Mouse (Mus musculus): ENCODE data around the gene Slc10a1. TPM values are rescaled to one million over a fixed set of nuclear protein-coding genes. Genes with fewer than 3 reads are reported as not detected.
A peak's percentile ranks its signal among the peaks of the same experiment; 100 is the strongest.

Slc10a1 gene
- total and polyA plus RNA-seq, 2 experiments from 2014 or later: not detected

DNA sequence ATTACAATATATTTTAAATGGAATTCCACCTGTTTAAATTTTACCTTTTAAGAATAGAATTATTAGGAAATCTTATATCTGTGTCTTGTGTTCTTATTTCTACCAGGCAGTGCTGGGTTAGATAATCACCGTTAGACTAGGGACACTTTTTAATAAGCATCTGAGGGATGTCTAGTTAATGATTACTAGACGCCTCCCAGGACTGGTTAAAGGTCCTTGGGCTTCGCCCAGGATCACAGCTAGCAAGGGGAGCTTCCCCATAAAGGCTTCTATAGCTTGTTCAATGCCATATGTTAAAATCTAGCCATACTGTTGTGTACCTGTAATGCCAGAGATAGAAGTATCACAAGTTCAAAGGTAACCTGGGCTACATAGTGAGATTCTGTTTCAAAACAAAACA, 39.6 kb downstream of the Slc10a1 start:
- no peak overlapping the region for H3K9ac ChIP-seq
- 90% methylated on average over 3 of the region's 3 CpGs for WGBS

GRCm38 (mm10) chr12:80927518-80927917, 41.0 kb downstream of the Slc10a1 start:
- Histone ChIP-seq H3K36me3 (ENCODE audit: insufficient read depth) (no peaks in the 10 kb centered on the region), H3K27ac (ENCODE audit: low read depth, low read length) (no peak overlapping the region), H3K9ac (no peak overlapping the region), H3K4me1 (ENCODE audit: insufficient read depth) (no peaks in the 10 kb centered on the region), H3K27me3 (ENCODE audit: insufficient read depth, low read length) (no peaks in the 10 kb centered on the region), H3K4me3 (ENCODE audit: low read depth, low read length) (no peak overlapping the region), H3K4me2 (ENCODE audit: low read depth) (no peak overlapping the region), H3K9me3 (ENCODE audit: low read length) (no peaks in the 10 kb centered on the region)
- DNase-seq (no peak), ATAC-seq (no peak)
- no peak for TF ChIP-seq CTCF (IDR thresholded peaks at IDR 0.05; ENCODE audit: low read depth)
- 76% methylated on average over 1 of the region's 1 CpGs for WGBS

More for the DNA sequence above, 39.6 kb downstream of the Slc10a1 start:
- no peak for TF ChIP-seq CTCF (IDR thresholded peaks at IDR 0.05; ENCODE audit: low read depth)
- no peak overlapping the region for H3K4me3 ChIP-seq (ENCODE audit: low read depth, low read length)
- no peak overlapping the region for H3K4me2 ChIP-seq (ENCODE audit: low read depth)
- ATAC-seq (no peak), DNase-seq (no peak)
- H3K27ac ChIP-seq (ENCODE audit: low read depth, low read length): no peak overlapping the region
- no peaks in the 10 kb centered on the region for H3K36me3 ChIP-seq (ENCODE audit: insufficient read depth)
- H3K9me3 ChIP-seq (ENCODE audit: low read length): no peaks in the 10 kb centered on the region
- no peaks in the 10 kb centered on the region for H3K27me3 ChIP-seq (ENCODE audit: insufficient read depth, low read length)
- no peaks in the 10 kb centered on the region for H3K4me1 ChIP-seq (ENCODE audit: insufficient read depth)

DNA sequence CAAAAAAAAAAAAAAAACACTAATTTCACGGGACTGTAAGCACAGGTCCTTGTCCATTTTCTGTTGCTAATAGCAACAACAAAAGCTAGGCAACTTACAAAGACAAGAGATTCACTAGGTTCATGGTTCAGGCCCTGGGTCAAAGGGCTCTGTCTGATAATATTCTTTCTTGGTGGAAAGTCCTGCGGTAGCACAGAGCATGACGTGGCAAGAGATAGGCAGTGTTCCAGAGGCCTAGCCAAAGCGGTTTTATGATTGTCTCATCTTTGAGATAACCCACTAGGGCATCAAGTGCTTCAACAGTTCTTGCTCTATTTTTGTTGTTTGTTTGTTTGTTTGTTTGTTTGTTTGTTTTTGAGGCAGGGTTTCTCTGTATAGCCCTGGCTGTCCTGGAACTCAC, 42.0 kb downstream of the Slc10a1 start:
- ATAC-seq: no peak
- Histone ChIP-seq H3K27ac (ENCODE audit: low read depth, low read length) (no peak overlapping the region), H3K9ac (no peak overlapping the region), H3K4me1 (ENCODE audit: insufficient read depth) (no peaks in the 10 kb centered on the region), H3K27me3 (ENCODE audit: insufficient read depth, low read length) (no peaks in the 10 kb centered on the region), H3K9me3 (ENCODE audit: low read length) (no peaks in the 10 kb centered on the region), H3K36me3 (ENCODE audit: insufficient read depth) (no peaks in the 10 kb centered on the region), H3K4me3 (ENCODE audit: low read depth, low read length) (no peak overlapping the region), H3K4me2 (ENCODE audit: low read depth) (no peak overlapping the region)
- WGBS: 87% methylated on average over 4 of the region's 4 CpGs
- no peak for TF ChIP-seq CTCF (IDR thresholded peaks at IDR 0.05; ENCODE audit: low read depth)
- DNase-seq: no peak

DNA sequence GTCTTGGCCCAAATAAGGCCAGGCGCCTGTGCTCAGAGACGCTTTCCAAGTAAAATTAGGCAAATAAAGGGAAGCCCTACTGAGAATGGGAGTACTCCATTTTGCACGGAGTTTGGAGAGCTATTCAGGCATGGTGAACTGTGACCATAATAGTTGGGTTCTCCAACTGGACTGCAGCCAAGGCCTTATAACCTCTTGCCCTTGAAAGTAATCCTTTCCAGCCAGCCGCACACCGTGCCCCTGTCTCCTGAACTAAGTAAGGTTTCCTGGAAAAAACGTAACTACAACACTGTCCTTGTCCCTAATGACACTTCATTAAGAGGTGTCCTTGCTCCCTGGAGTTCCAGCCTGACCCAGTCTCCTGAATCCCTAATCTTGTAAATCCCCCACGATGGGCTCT, 42.6 kb downstream of the Slc10a1 start:
- Histone ChIP-seq H3K27ac (ENCODE audit: low read depth, low read length) (no peak overlapping the region), H3K27me3 (ENCODE audit: insufficient read depth, low read length) (no peaks in the 10 kb centered on the region), H3K4me2 (ENCODE audit: low read depth) (no peak overlapping the region), H3K9me3 (ENCODE audit: low read length) (no peaks in the 10 kb centered on the region), H3K4me3 (ENCODE audit: low read depth, low read length) (no peak overlapping the region), H3K9ac (no peak overlapping the region), H3K4me1 (ENCODE audit: insufficient read depth) (no peaks in the 10 kb centered on the region), H3K36me3 (ENCODE audit: insufficient read depth) (no peaks in the 10 kb centered on the region)
- ATAC-seq (no peak), DNase-seq (no peak)
- 31% methylated on average over 7 of the region's 7 CpGs for WGBS
- no peak for TF ChIP-seq CTCF (IDR thresholded peaks at IDR 0.05; ENCODE audit: low read depth)

GRCm38 (mm10) chr12:80924205-80924604, 44.3 kb downstream of the Slc10a1 start:
- Histone ChIP-seq H3K4me2 (ENCODE audit: low read depth) (no peak overlapping the region), H3K27ac (ENCODE audit: low read depth, low read length) (no peak overlapping the region), H3K36me3 (ENCODE audit: insufficient read depth) (no peaks in the 10 kb centered on the region), H3K4me1 (ENCODE audit: insufficient read depth) (no peaks in the 10 kb centered on the region), H3K4me3 (ENCODE audit: low read depth, low read length) (no peak overlapping the region), H3K9me3 (ENCODE audit: low read length) (no peaks in the 10 kb centered on the region), H3K27me3 (ENCODE audit: insufficient read depth, low read length) (no peaks in the 10 kb centered on the region), H3K9ac (no peak overlapping the region)
- 61% methylated on average over 3 of the region's 3 CpGs for WGBS
- DNase-seq: no peak
- TF ChIP-seq CTCF (IDR thresholded peaks at IDR 0.05; ENCODE audit: low read depth): no peak
- ATAC-seq: no peak

- H3K4me2 ChIP-seq (ENCODE audit: low read depth): peak overlapping the region; percentile 41; the same call in 1 of the 2 replicates
- no peak overlapping the region for H3K27ac ChIP-seq (ENCODE audit: low read depth, low read length)
- no peaks in the 10 kb centered on the region for H3K4me1 ChIP-seq (ENCODE audit: insufficient read depth)
- no peak overlapping the region for H3K4me3 ChIP-seq (ENCODE audit: low read depth, low read length)
- ATAC-seq (no peak), DNase-seq (no peak)
- H3K9ac ChIP-seq: no peak overlapping the region
- H3K9me3 ChIP-seq (ENCODE audit: low read length): no peaks in the 10 kb centered on the region
- no peak for TF ChIP-seq CTCF (IDR thresholded peaks at IDR 0.05; ENCODE audit: low read depth)
- no peaks in the 10 kb centered on the region for H3K27me3 ChIP-seq (ENCODE audit: insufficient read depth, low read length)
- 62% methylated on average over 5 of the region's 5 CpGs for WGBS
- H3K36me3 ChIP-seq (ENCODE audit: insufficient read depth): no peaks in the 10 kb centered on the region
Measured at GRCm38 (mm10) chr12:80923602-80924001, 44.9 kb downstream of the Slc10a1 start.

GRCm38 (mm10) chr12:80922869-80923268, 45.6 kb downstream of the Slc10a1 start:
- H3K9me3 ChIP-seq (ENCODE audit: low read length): no peaks in the 10 kb centered on the region
- no peaks in the 10 kb centered on the region for H3K4me1 ChIP-seq (ENCODE audit: insufficient read depth)
- 8% methylated on average over 7 of the region's 7 CpGs for WGBS
- H3K4me2 ChIP-seq (ENCODE audit: low read depth): peak overlapping the region; percentile 41
- H3K27ac ChIP-seq (ENCODE audit: low read depth, low read length): no peak overlapping the region
- no peaks in the 10 kb centered on the region for H3K36me3 ChIP-seq (ENCODE audit: insufficient read depth)
- no peak for TF ChIP-seq CTCF (IDR thresholded peaks at IDR 0.05; ENCODE audit: low read depth)
- no peak overlapping the region; the same call in 1 of the 2 replicates for H3K4me3 ChIP-seq (ENCODE audit: low read depth, low read length)
- H3K9ac ChIP-seq: 0 out of 2 replicates have a peak overlapping the region, but pooled peaks have one; percentile 14
- DNase-seq: peak; percentile 42
- no peaks in the 10 kb centered on the region for H3K27me3 ChIP-seq (ENCODE audit: insufficient read depth, low read length)
- peak; percentile 86 for ATAC-seq

Data from forebrain, postnatal 0 days (tissue).